Mouse (Mus musculus) heart, embryonic 14.5 days (tissue): ENCODE data around the gene Jade1. TPM values are rescaled to one million over a fixed set of nuclear protein-coding genes. Genes with fewer than 3 reads are reported as not detected.

Experiments used
- ATAC-seq: fragments of 200-750 bp; cut with Nextera tagmentation; 2 replicates; pipeline ENCODE4 v1.8.0; 2017; ENCODE audit warnings: low read depth, moderate TSS enrichment; ENCODE audit not compliant: insufficient number of reproducible peaks, insufficient read depth, low FRiP score
- H3K27ac ChIP-seq, 2 experiments: fragments of 200-500 bp in 1 of 2; fragments of 300-500 bp in 1 of 2; sonication (generic) in 1 of 2; replicated peaks in 1 of 2; 2 replicates each; pipeline ENCODE4 v1.5.1; 2012 to 2014; ENCODE audit warnings: low read depth in 2 of 2, low read length in 2 of 2, control low read depth in 1 of 2, mild to moderate bottlenecking in 1 of 2, mixed read lengths in 1 of 2; ENCODE audit not compliant: control insufficient read depth in 1 of 2, insufficient read depth in 1 of 2
- H3K27me3 ChIP-seq: fragments of 300-500 bp; sonication (generic); 2 replicates; pipeline ENCODE4 v1.6.1; 2014; ENCODE audit warnings: mild to moderate bottlenecking, low read length, control low read depth; ENCODE audit not compliant: control insufficient read depth, insufficient read depth
- H3K36me3 ChIP-seq: fragments of 300-500 bp; sonication (generic); 2 replicates; pipeline ENCODE4 v1.6.1; 2014; ENCODE audit warnings: mild to moderate bottlenecking, control low read depth, low read length, mixed read lengths; ENCODE audit not compliant: control insufficient read depth, insufficient read depth
- H3K4me1 ChIP-seq, 2 experiments: fragments of 200-500 bp in 1 of 2; fragments of 300-500 bp in 1 of 2; sonication (generic) in 1 of 2; 2 replicates each; pipeline ENCODE4 v1.6.1; 2012 to 2014; ENCODE audit warnings: low read length in 2 of 2, control low read depth in 1 of 2, mixed read lengths in 1 of 2; ENCODE audit not compliant: control insufficient read depth in 2 of 2, insufficient read depth in 2 of 2
- H3K4me2 ChIP-seq: fragments of 300-500 bp; sonication (generic); 2 replicates; pipeline ENCODE4 v1.6.1; 2014; ENCODE audit warnings: mild to moderate bottlenecking, low read length
- H3K4me3 ChIP-seq, 2 experiments: fragments of 200-500 bp in 1 of 2; fragments of 300-500 bp in 1 of 2; sonication (generic) in 1 of 2; 2 replicates each; pipeline ENCODE4 v1.5.1; 2012 to 2014; ENCODE audit warnings: low read length in 2 of 2, mild to moderate bottlenecking in 2 of 2, control low read depth in 1 of 2, low read depth in 1 of 2, moderate library complexity in 1 of 2; ENCODE audit not compliant: control insufficient read depth in 1 of 2, insufficient read depth in 1 of 2
- H3K9ac ChIP-seq: fragments of 300-500 bp; sonication (generic); 2 replicates; pipeline ENCODE4 v1.6.1; 2014; ENCODE audit warnings: mild to moderate bottlenecking, low read length
- H3K9me3 ChIP-seq: fragments of 300-500 bp; sonication (generic); 2 replicates; pipeline ENCODE4 v1.6.1; 2016; ENCODE audit warnings: low read length, control low read depth; ENCODE audit not compliant: control insufficient read depth
- WGBS: fragments of 180-500 bp; shearing (Covaris S2); extraction: QIAGEN DNeasy Blood & Tissue Kit; methylation state at CpG from one replicate; pipeline ENCODE4 v1.1.7; 2014; 5-methylcytosine and 5-hydroxymethylcytosine counted together
- polyA plus RNA-seq: library from polyadenylated mRNA; unstranded; fragments of >200 nt; fragmentation: Nextera tagmentation; extraction: Ambion mirVana; gene quantifications from 2 replicates; pipeline ENCODE4 v1.2.1, GENCODE M21; 2014

Gene Jade1
- polyA plus RNA-seq, 1 experiment from 2014 or later = 16.9 TPM

GRCm38 (mm10) chr3:41520925-41521324 lies 34.6 kb upstream of the Jade1 start:
- Histone ChIP-seq H3K36me3 (no peaks in the 10 kb centered on the region), H3K9ac (no peak overlapping the region)

DNA sequence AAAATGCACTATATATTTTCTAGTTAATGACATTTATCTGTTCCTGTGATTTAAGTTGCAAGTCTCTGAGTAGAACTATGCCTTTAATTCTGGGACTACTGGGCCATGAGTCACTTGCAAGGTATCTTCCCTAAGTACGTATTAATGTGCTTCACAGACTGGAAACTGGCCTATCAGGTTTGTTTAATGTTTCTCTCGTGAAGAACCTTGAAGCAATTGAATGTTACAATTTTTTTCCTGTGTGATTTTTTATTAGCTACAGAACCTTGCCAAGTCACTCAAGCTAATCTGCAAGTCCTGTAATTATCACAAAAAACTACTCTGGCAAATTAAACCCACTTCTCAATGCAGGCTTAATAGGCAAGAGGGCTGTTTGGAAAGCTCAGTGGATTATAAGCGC lies 33.8 kb upstream of the Jade1 start:
- Histone ChIP-seq H3K36me3 (no peaks in the 10 kb centered on the region), H3K9ac (no peak overlapping the region), H3K4me2 (peak overlapping the region; percentile 58), H3K27me3 (no peaks in the 10 kb centered on the region), H3K9me3 (no peaks in the 10 kb centered on the region), H3K4me3 (no peak overlapping the region), H3K4me1 (peaks cover 3 to 11% of the 10 kb centered on the region in 2 experiments; a peak in 2 of 4 replicates), H3K27ac (no peak overlapping the region)
- WGBS = 45% methylated on average over 3 of the region's 3 CpGs
- no peak for ATAC-seq

More at GRCm38 (mm10) chr3:41520925-41521324, 34.6 kb upstream of the Jade1 start:
- no peak overlapping the region for H3K4me2 ChIP-seq
- H3K9me3 ChIP-seq = no peaks in the 10 kb centered on the region
- no peaks in the 10 kb centered on the region for H3K27me3 ChIP-seq
- no peak overlapping the region for H3K27ac ChIP-seq
- 91% methylated on average over 4 of the region's 4 CpGs for WGBS
- no peak for ATAC-seq
- H3K4me3 ChIP-seq = no peak overlapping the region
- peaks cover 3 to 11% of the 10 kb centered on the region in 2 experiments; a peak in 2 of 4 replicates for H3K4me1 ChIP-seq

DNA sequence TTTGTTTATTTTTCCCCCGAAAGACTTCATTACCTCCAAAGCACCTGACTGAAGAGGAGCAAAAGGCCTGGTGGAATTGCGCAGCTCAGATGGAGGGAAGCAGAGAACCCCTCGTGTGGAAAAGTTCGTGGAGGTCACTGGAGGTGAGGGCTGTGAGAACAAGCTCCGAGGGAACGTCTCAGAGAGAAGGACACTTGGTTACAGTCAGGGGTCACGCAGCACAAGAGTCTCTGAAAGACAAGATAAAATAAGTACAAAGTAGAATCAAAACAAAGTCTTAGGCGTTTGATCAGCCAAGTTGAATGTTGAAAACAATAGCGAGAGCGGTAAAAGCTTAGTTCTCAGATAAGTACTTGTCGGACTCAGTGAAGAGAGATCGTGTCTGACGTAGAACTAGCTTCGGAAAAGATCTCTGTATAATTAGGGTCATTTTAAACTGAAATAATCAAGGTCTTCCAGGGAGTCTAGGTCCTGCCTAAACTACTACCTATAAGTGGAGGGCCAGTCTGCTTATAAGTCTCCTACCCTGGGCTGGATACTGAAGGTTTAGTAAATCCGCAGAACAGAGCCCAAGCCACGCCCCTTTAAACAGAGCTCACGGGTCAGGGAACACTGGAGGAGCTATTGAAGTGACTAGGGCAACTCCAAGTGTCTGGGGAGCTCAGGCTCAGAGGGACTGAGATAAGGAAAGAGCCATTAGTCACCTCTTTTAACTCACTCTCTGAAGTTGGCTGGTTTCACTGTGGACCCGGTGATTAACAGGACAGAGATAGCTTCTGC lies 33.1 kb upstream of the Jade1 start:
- Histone ChIP-seq H3K9me3 (no peaks in the 10 kb centered on the region), H3K4me2 (peak overlapping the region; percentile 58), H3K27me3 (no peaks in the 10 kb centered on the region), H3K27ac (no peak overlapping the region), H3K9ac (peak overlapping the region; percentile 54), H3K4me3 (peak overlapping the region in 1 of 2 experiments; percentile 11; a peak in 2 of 4 replicates), H3K36me3 (no peaks in the 10 kb centered on the region), H3K4me1 (peaks cover 3 to 11% of the 10 kb centered on the region in 2 experiments; a peak in 2 of 4 replicates)
- no peak for ATAC-seq
- 14% methylated on average over 18 of the region's 18 CpGs for WGBS

GRCm38 (mm10) chr3:41523006-41523375 lies 32.5 kb upstream of the Jade1 start:
- H3K27me3 ChIP-seq = no peaks in the 10 kb centered on the region
- H3K4me3 ChIP-seq = peak overlapping the region in 1 of 2 experiments; percentile 11; a peak in 1 of 4 replicates
- H3K36me3 ChIP-seq = no peaks in the 10 kb centered on the region
- WGBS = 18% methylated on average over 2 of the region's 2 CpGs
- no peaks in the 10 kb centered on the region for H3K9me3 ChIP-seq
- peak overlapping the region; percentile 58 for H3K4me2 ChIP-seq
- peak overlapping the region; percentile 54; the same call in 1 of the 2 replicates for H3K9ac ChIP-seq
- peaks cover 3 to 11% of the 10 kb centered on the region in 2 experiments; a peak in 2 of 4 replicates for H3K4me1 ChIP-seq
- no peak for ATAC-seq
- H3K27ac ChIP-seq = no peak overlapping the region

GRCm38 (mm10) chr3:41523460-41523859 lies 32.1 kb upstream of the Jade1 start:
- H3K9ac ChIP-seq = no peak overlapping the region
- H3K4me1 ChIP-seq = peaks cover 3 to 11% of the 10 kb centered on the region in 2 experiments; a peak in 2 of 4 replicates
- H3K27ac ChIP-seq = no peak overlapping the region
- no peaks in the 10 kb centered on the region for H3K9me3 ChIP-seq
- no peak overlapping the region for H3K4me2 ChIP-seq
- no peaks in the 10 kb centered on the region for H3K36me3 ChIP-seq
- no peaks in the 10 kb centered on the region for H3K27me3 ChIP-seq
- 97% methylated on average over 4 of the region's 4 CpGs for WGBS
- ATAC-seq = no peak
- H3K4me3 ChIP-seq = no peak overlapping the region

DNA sequence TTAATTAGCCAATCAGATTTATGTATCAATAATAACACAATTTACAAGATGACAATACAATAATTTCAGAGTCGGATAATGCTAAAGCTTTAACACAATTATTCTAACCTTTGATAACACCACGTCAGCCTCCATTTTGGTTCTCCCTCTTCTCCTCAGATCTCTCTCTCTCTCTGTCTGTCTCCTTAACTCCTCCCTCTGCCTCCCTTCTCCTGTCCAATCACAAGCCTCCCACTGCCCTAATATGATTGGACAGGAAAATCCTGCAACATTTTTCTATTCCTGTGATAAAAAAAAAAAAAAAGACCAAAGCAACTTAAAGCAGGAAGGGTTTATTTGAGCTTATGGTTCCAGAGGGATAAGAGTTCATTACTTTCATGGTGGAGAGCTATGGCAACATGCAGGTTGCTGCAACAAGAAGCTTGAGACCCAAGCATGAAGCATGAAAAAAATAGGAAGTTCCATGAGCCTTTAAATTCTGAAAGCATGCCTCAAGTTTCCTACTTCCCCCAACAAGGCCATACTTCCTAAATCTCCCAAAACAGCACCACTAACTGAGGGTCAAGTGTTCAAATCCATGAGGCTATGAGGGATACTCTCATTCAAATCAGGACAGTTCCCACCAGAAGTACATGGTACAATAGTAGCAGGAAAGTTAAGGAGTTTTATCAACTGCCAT lies 27.1 kb upstream of the Jade1 start:
- H3K36me3 ChIP-seq = no peaks in the 10 kb centered on the region
- H3K9ac ChIP-seq = no peak overlapping the region
- ATAC-seq = no peak
- peaks cover 4 to 5% of the 10 kb centered on the region in 2 experiments; a peak in 2 of 4 replicates for H3K4me1 ChIP-seq
- H3K9me3 ChIP-seq = no peaks in the 10 kb centered on the region
- H3K4me2 ChIP-seq = no peak overlapping the region
- 90% methylated on average over 2 of the region's 2 CpGs for WGBS
- no peak overlapping the region for H3K4me3 ChIP-seq
- H3K27ac ChIP-seq = no peak overlapping the region
- no peaks in the 10 kb centered on the region for H3K27me3 ChIP-seq

DNA sequence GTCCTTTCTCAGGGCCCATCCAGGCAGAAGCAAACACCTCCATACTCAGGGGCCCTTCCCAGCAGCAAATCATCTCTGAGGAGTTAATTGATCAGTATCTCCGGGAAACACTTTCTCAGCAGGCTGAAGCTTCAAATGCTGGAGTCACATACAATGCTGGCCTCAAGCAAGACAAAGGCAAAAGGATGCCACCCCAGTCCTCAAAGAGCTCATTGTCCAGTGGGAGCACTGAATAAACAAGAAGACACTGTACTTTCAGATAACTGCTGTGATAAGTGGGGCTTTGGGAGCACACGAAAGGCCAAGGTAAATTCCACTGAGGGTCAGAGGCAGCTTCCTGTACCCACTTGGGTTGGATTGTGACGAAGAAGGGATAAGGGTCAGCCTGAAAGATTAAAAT lies 25.4 kb upstream of the Jade1 start:
- WGBS = 49% methylated on average over 3 of the region's 3 CpGs
- Histone ChIP-seq H3K36me3 (no peaks in the 10 kb centered on the region), H3K4me1 (peaks cover 5 to 7% of the 10 kb centered on the region in 2 experiments; a peak in 2 of 4 replicates), H3K9ac (no peak overlapping the region), H3K27ac (no peak overlapping the region), H3K4me3 (no peak overlapping the region), H3K9me3 (no peaks in the 10 kb centered on the region), H3K4me2 (no peak overlapping the region), H3K27me3 (no peaks in the 10 kb centered on the region)
- no peak for ATAC-seq
